Comparison of ENCODE assay signal across 8 mouse cellular contexts in the genomic region with DNA sequence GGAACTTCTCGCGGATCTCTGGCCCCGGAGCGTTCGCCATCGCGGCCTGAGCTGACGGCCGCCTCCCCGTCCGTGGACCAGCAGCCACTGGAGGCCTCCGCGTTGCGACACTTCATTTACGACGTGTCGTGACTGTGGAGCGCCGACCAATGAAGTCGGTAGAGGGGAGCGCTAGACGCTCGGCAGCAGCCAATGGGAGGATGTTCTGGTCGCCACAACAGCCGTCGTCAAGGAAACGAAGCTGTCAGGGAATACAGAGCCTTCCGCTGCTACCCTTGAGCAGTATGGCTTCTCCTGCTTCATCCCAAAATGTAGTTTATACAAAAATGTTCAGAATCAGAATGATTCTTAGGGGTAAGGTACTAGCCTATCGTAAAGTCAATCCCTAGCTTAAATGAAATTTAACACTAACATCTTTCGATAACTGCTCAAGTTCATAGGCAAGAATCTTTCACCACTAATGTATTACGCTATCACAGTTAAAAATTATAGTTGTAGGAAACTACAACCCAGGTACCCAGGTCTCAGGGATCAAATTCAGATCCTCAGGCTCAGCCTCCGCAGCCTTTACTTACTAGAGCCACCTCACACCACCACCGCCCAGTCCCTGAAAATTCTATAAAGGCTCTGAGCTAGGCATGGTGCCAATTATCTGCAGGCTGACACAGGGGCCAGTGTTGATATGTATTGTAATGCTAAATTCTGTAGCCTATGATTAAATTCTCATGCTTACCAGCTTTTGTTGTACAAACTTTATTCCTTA. TPM values are rescaled to one million over a fixed set of nuclear protein-coding genes. Genes with fewer than 3 reads are reported as not detected.
DNase-seq lines count a peak whose midpoint lies in the region; ATAC-seq lines count a peak whose summit lies in the region.

TSS of gene Kif1bp (minus strand) at position 120 of the 763 bp plus-strand sequence.

- intact Hi-C loops in heart, postnatal 14 days (cut with DNase I): no loop called here

- H3K36me3 ChIP-seq in forebrain, embryonic 14.5 days (ENCODE audit: control insufficient read depth, insufficient read depth, low read length): peaks cover 60% of the 10 kb centered on the region
- peaks cover 51% of the 10 kb centered on the region for H3K36me3 ChIP-seq in neural tube, embryonic 15.5 days

- peak; percentile 99 for DNase-seq in ES-CJ7 (ENCODE audit: low read depth, low spot score)
- DNase-seq in cerebellum, adult 11 months: peak; percentile 94
- DNase-seq in forebrain, embryonic 14.5 days (ENCODE audit: low spot score): peak; percentile 100
- peak; percentile 94 to 98 for DNase-seq in heart, postnatal 14 days
- peak; percentile 98 for DNase-seq in layer of hippocampus, adult 11-12 months (ENCODE audit: low spot score)
- peak; percentile 98 to 99 for DNase-seq in lung, adult 18-20 months
- DNase-seq in testis, postnatal 14 days (ENCODE audit: low spot score): peak; percentile 99

- H3K27ac ChIP-seq in forebrain, embryonic 14.5 days (ENCODE audit: low read depth, low read length): peak within 1 kb of the TSS; percentile 80
- peak within 1 kb of the TSS; percentile 86 for H3K27ac ChIP-seq in neural tube, embryonic 15.5 days (replicated peaks)

- WGBS in forebrain, embryonic 14.5 days: 4% methylated on average over 33 of the region's 33 CpGs
- WGBS in neural tube, embryonic 15.5 days: 5% methylated on average over 33 of the region's 33 CpGs

- peak within 1 kb of the TSS; percentile 90 for H3K9ac ChIP-seq in forebrain, embryonic 14.5 days (ENCODE audit: low read length)
- H3K9ac ChIP-seq in neural tube, embryonic 15.5 days (replicated peaks): peak within 1 kb of the TSS; percentile 83

- H3K4me2 ChIP-seq in forebrain, embryonic 14.5 days (ENCODE audit: low read length): peak within 1 kb of the TSS; percentile 92
- peak within 1 kb of the TSS; percentile 89 for H3K4me2 ChIP-seq in neural tube, embryonic 15.5 days

- H3K9me3 ChIP-seq in forebrain, embryonic 14.5 days (replicated peaks; ENCODE audit: control insufficient read depth, low read length): no peaks in the 10 kb centered on the region
- H3K9me3 ChIP-seq in neural tube, embryonic 15.5 days (replicated peaks): no peaks in the 10 kb centered on the region

- H3K4me1 ChIP-seq in forebrain, embryonic 14.5 days (ENCODE audit: control insufficient read depth, insufficient read depth, low read length): peaks cover 8% of the 10 kb centered on the region
- peaks cover 25% of the 10 kb centered on the region for H3K4me1 ChIP-seq in neural tube, embryonic 15.5 days

- peak; percentile 100 for ATAC-seq in forebrain, embryonic 14.5 days
- peak; percentile 100 for ATAC-seq in neural tube, embryonic 15.5 days (ENCODE audit: low FRiP score)

- H3K27me3 ChIP-seq in forebrain, embryonic 14.5 days (replicated peaks; ENCODE audit: control insufficient read depth, insufficient read depth, low read length): no peaks in the 10 kb centered on the region
- no peaks in the 10 kb centered on the region for H3K27me3 ChIP-seq in neural tube, embryonic 15.5 days (replicated peaks)

- peak within 1 kb of the TSS; percentile 86 for H3K4me3 ChIP-seq in forebrain, embryonic 14.5 days (ENCODE audit: low read depth, low read length)
- peak within 1 kb of the TSS; percentile 92 for H3K4me3 ChIP-seq in neural tube, embryonic 15.5 days (replicated peaks)

RNA-seq across cellular contexts. Expression of gene Kif1bp, which starts in this region (rescaled TPM):
- 74.4 and 74.9 TPM in 2 replicates for polyA plus RNA-seq in forebrain, embryonic 14.5 days (2014; fragmentation: Nextera tagmentation; extraction: Ambion mirVana)
- total RNA-seq in heart, postnatal 14 days (2021): 10 to 100 TPM; 38.9 to 41.4 TPM
- 68.7 and 75.5 TPM in 2 replicates for polyA plus RNA-seq in neural tube, embryonic 15.5 days (2015; fragmentation: Nextera tagmentation; extraction: Ambion mirVana)

Comparison
In these comparisons a context has a peak if more than half of its experiments do, and no peak if none do; other contexts are left out.
1. Peak in every context shown above with its lines: DNase-seq, ATAC-seq, H3K4me3 ChIP-seq and H3K27ac ChIP-seq.